Mouse (Mus musculus) kidney, adult 18-20 months (tissue): ENCODE measurements around the gene Tas1r1.

Experiments
- DNase-seq: peaks from one replicate; pipeline ENCODE4 v3.0.0; 2021

The Tas1r1 gene

GRCm38 (mm10) chr4:151985886-151986285 is 52.5 kb downstream of the Tas1r1 start:
- DNase-seq: peak; percentile 23

- DNase-seq: no peak
Observed at GRCm38 (mm10) chr4:151983560-151983959, 54.8 kb downstream of the Tas1r1 start.

GRCm38 (mm10) chr4:151983043-151983442 is 55.3 kb downstream of the Tas1r1 start:
- DNase-seq: no peak

- peak; percentile 86 for DNase-seq
Observed at GRCm38 (mm10) chr4:151981363-151981762, 57.0 kb downstream of the Tas1r1 start.

GRCm38 (mm10) chr4:151980699-151981098 is 57.7 kb downstream of the Tas1r1 start:
- no peak for DNase-seq
